Mouse (Mus musculus) macrophage (primary cell): ENCODE results near the gene Vmn1r130. TPM values are rescaled to one million over a fixed set of nuclear protein-coding genes. Genes with fewer than 3 reads are reported as not detected.
"Not testable (repeated sequence)": the region's sequence is repeated elsewhere in the genome, so short reads cannot be mapped to it uniquely, and the experiment has no call there.

Experiments used
- H3K27ac ChIP-seq: fragments of 350-480 bp; formaldehyde crosslinking; 2 replicates; pipeline ENCODE4 v1.9.0; 2021
- H3K36me3 ChIP-seq: fragments of 350-480 bp; formaldehyde crosslinking; 2 replicates; pipeline ENCODE4 v1.9.0; 2021; ENCODE audit errors: inconsistent target
- H3K4me3 ChIP-seq: fragments of 350-480 bp; formaldehyde crosslinking; 2 replicates; pipeline ENCODE4 v1.9.0; 2021; ENCODE audit errors: inconsistent target
- H3K79me2 ChIP-seq: fragments of 350-480 bp; formaldehyde crosslinking; 2 replicates; pipeline ENCODE4 v1.9.0; 2021; ENCODE audit errors: inconsistent target
- WGBS: methylation state at CpG from one replicate; pipeline ENCODE4 v1.1.7; 2026; ENCODE audit warnings: inconsistent platforms; ENCODE audit not compliant: missing documents; 5-methylcytosine and 5-hydroxymethylcytosine counted together
- polyA plus RNA-seq: library from polyadenylated mRNA; stranded (reverse); fragments of 250-400 nt; gene quantifications from 3 replicates; pipeline ENCODE4 v1.2.4, GENCODE M21; 2018; ENCODE audit warnings: inconsistent platforms
- total RNA-seq, 78 experiments: library from RNA; depleted of rRNA; stranded (reverse); fragments of 250-400 nt; gene quantifications; 1 replicate in 9 of 78; 2 replicates in 24 of 78; 3 replicates in 43 of 78; 4 replicates in 2 of 78; pipeline ENCODE4 v1.2.4; 2018; ENCODE audit warnings: inconsistent platforms in 56 of 78

The Vmn1r130 gene
- not detected for total RNA-seq (2018; cell fraction: chromatin; rRNA removed)
- total RNA-seq (2018; cell fraction: cytosol; rRNA removed) = not detected
- not detected for total RNA-seq (2018; cell fraction: nucleus; rRNA removed)
- polyA plus RNA-seq = not detected in 3 replicates

DNA sequence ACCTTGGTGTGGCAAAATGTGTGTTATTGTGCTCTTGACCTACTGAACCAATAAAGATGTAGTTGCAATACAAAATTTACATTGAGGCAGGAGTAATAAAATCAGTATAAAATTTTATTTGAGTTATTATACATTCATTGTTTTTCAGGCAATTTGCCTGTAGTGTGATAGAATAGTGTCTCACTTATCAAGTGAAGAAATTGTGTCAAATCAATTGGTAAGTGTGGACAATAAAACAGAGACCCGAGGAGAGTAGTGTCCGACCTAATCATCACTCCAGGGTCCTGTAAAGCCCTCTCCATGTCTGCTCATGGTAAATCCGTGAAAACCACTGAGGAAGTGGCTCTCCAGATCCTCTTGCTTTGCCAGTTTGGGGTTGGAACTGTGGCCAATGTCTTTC, at the start of gene Vmn1r130:
Gene Vmn1r130 (plus strand): TSS at position 301 of the 400 bp plus-strand sequence.
- H3K79me2 ChIP-seq, H3K27ac ChIP-seq, H3K36me3 ChIP-seq, H3K4me3 ChIP-seq: not testable (repeated sequence)
- WGBS = no CpG with 5 or more reads among the region's 3 CpGs

DNA sequence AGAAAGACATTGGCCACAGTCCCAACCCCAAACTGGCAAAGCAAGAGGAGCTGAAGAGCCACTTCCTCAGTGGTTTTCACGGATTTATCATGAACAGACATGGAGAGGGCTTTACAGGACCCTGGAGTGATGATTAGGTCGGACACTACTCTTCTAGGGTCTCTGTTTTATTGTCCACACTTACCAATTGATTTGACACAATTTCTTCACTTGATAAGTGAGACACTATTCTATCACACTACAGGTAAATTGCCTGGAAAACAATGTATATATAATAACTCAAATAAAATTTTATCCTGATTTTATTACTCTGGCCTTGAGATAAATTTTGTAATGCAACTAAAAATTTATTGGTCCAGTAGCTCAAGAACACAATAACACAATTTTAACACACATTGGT, 34.4 kb downstream of the Vmn1r130 start, which contains the start of gene Vmn1r131:
Gene Vmn1r131 (minus strand): TSS at position 101 of the 400 bp plus-strand sequence.
- not testable (repeated sequence) for H3K4me3 ChIP-seq, H3K27ac ChIP-seq, H3K79me2 ChIP-seq, H3K36me3 ChIP-seq
- no CpG with 5 or more reads among the region's 2 CpGs for WGBS

Other genes with a start within 250 kb of the Vmn1r130 start
- not detected in 3 replicates for gene Vmn1r125, start 239.6 kb upstream of the Vmn1r130 start, polyA plus RNA-seq
- not detected in 3 replicates for gene Vmn1r126, start 210.3 kb upstream of the Vmn1r130 start, polyA plus RNA-seq
- gene Vmn1r127, start 191.9 kb upstream of the Vmn1r130 start, polyA plus RNA-seq = not detected in 3 replicates
- gene Vmn1r128, start 162.4 kb upstream of the Vmn1r130 start, polyA plus RNA-seq = not detected in 3 replicates
- gene Vmn1r129, start 150.5 kb upstream of the Vmn1r130 start, polyA plus RNA-seq = not detected in 3 replicates
- not detected in 3 replicates for gene Gm6882, start 79.0 kb upstream of the Vmn1r130 start, polyA plus RNA-seq
- gene Vmn1r131, start 34.3 kb downstream of the Vmn1r130 start, polyA plus RNA-seq = not detected in 3 replicates
- gene Vmn1r132, start 102.3 kb downstream of the Vmn1r130 start, polyA plus RNA-seq = not detected in 3 replicates
- gene Gm4175, start 249.7 kb downstream of the Vmn1r130 start, polyA plus RNA-seq = not detected in 3 replicates